ENCODE assay signal across 9 mouse cellular contexts in genomic region chr6:90476941-90477518, GRCm38 (mm10). TPM values are rescaled to one million over a fixed set of nuclear protein-coding genes. Genes with fewer than 3 reads are reported as not detected.
DNase-seq lines count a peak whose midpoint lies in the region; ATAC-seq and TF ChIP-seq lines count a peak whose summit lies in the region.
"Had no signal": no experiment of that assay in that cellular context is flagged by ENCODE, and none has a peak within 500 bp of the region (broad histone marks: within the 10 kb centered on the region; RNA-seq: fewer than 3 reads in every experiment).

No protein-coding gene starts in this region.

- H3K9me3 ChIP-seq in MEL (replicated peaks; ENCODE audit: insufficient read depth, low read length), result no peaks in the 10 kb centered on the region
- H3K9me3 ChIP-seq: neural tube, embryonic 13.5 days had no signal

- H3K79me2 ChIP-seq in MEL (ENCODE audit: control insufficient read depth, insufficient read depth, low read length, poor library complexity), result no peaks in the 10 kb centered on the region

- no peak for TF ChIP-seq RAD21 in MEL (IDR thresholded peaks at IDR 0.05; ENCODE audit: low read depth, low read length)

- no peak for TF ChIP-seq EP300 in MEL (IDR thresholded peaks at IDR 0.05; ENCODE audit: low read depth in 1 of 2, low read length in 2 of 2)

- no peaks in the 10 kb centered on the region for H3K36me3 ChIP-seq in MEL (ENCODE audit: control insufficient read depth in 1 of 2, insufficient read depth in 2 of 2, low read length in 2 of 2)
- H3K36me3 ChIP-seq: neural tube, embryonic 13.5 days had no signal

- no peak overlapping the region for H3K9ac ChIP-seq in MEL (ENCODE audit: control insufficient read depth, low read depth, low read length, poor library complexity, severe bottlenecking)
- H3K9ac ChIP-seq: neural tube, embryonic 13.5 days had no signal

- H3K27me3 ChIP-seq in MEL (ENCODE audit: control insufficient read depth in 1 of 2, insufficient read depth in 2 of 2, low read length in 2 of 2), result no peaks in the 10 kb centered on the region; a peak in 1 of 4 replicates
- H3K27me3 ChIP-seq: neural tube, embryonic 13.5 days had no signal

- H3K4me3 ChIP-seq in MEL (ENCODE audit: control insufficient read depth in 1 of 2, insufficient read depth in 1 of 2, low read depth in 2 of 2, low read length in 2 of 2), result no peak overlapping the region
- H3K4me3 ChIP-seq in cortical plate, adult 2 months (ENCODE audit: insufficient read depth, low read length), result no peak overlapping the region
- H3K4me3 ChIP-seq: neural tube, embryonic 13.5 days had no signal

- no peak for TF ChIP-seq POLR2A in MEL (IDR thresholded peaks at IDR 0.05; ENCODE audit: control insufficient read depth in 1 of 2, insufficient read depth in 1 of 2, low read depth in 1 of 2, low read length in 2 of 2, poor library complexity in 1 of 2)
- TF ChIP-seq POLR2A in cortical plate, adult 2 months (IDR thresholded peaks at IDR 0.05; ENCODE audit: extremely low read depth, insufficient read depth, low read length), result 0 out of 2 replicates have a peak, but pooled peaks have one; percentile 21

- H3K27ac ChIP-seq in MEL (ENCODE audit: control insufficient read depth, low read depth, low read length), result no peak overlapping the region
- no peak overlapping the region for H3K27ac ChIP-seq in cortical plate, adult 2 months (ENCODE audit: insufficient read depth, low read length)
- H3K27ac ChIP-seq: neural tube, embryonic 13.5 days had no signal

- DNase-seq in frontal cortex, postnatal 25 days (ENCODE audit: low spot score in 2 of 2), result no peak
- DNase-seq in MEL (ENCODE audit: low read depth, low spot score), result peak; percentile 7
- DNase-seq in heart, postnatal 4 days, result peak; percentile 63
- DNase-seq in lung, postnatal 14 days, result peak; percentile 58
- DNase-seq in layer of hippocampus, adult 9-10 months (ENCODE audit: low spot score), result no peak
- no peak for DNase-seq in thymus, adult 18-20 months

- H3K4me1 ChIP-seq in MEL (ENCODE audit: control insufficient read depth in 1 of 2, insufficient read depth in 2 of 2, low read length in 2 of 2), result no peaks in the 10 kb centered on the region
- no peaks in the 10 kb centered on the region for H3K4me1 ChIP-seq in cortical plate, adult 2 months (ENCODE audit: control insufficient read depth, insufficient read depth, low read length)

- peak; percentile 86 for ATAC-seq in frontal cortex, adult (ENCODE audit: low TSS enrichment)

- no peak for TF ChIP-seq CTCF in MEL (IDR thresholded peaks at IDR 0.05 in 2 of 3, conservative IDR thresholded peaks at IDR 0.05 in 1 of 3; ENCODE audit: control insufficient read depth in 1 of 3, insufficient read depth in 1 of 3, low read depth in 2 of 3, low read length in 3 of 3, poor library complexity in 1 of 3, severe bottlenecking in 1 of 3)
- no peak for TF ChIP-seq CTCF in cortical plate, adult 2 months (IDR thresholded peaks at IDR 0.05; ENCODE audit: extremely low read depth, insufficient read depth, low read length)

TF ChIP-seq in MEL, 35 proteins besides CTCF, POLR2A, EP300 and RAD21:
- no peak for TF ChIP-seq HCFC1 (IDR thresholded peaks at IDR 0.05; ENCODE audit: low read depth, low read length)
- TF ChIP-seq MYC (IDR thresholded peaks at IDR 0.05; ENCODE audit: low read depth, low read length), result no peak
- TF ChIP-seq SIN3A (IDR thresholded peaks at IDR 0.05; ENCODE audit: low read length), result no peak
- no peak for TF ChIP-seq ZKSCAN1 (IDR thresholded peaks at IDR 0.05; ENCODE audit: low read depth, low read length)
- no peak for TF ChIP-seq MEF2A (IDR thresholded peaks at IDR 0.05; ENCODE audit: extremely low read depth, insufficient replicate concordance, low read depth, low read length, poor library complexity, severe bottlenecking)
- TF ChIP-seq ELF1 (IDR thresholded peaks at IDR 0.05; ENCODE audit: low read depth, low read length), result no peak
- no peak for TF ChIP-seq USF2 (IDR thresholded peaks at IDR 0.05; ENCODE audit: borderline replicate concordance in 1 of 2, insufficient read depth in 1 of 2, low read depth in 1 of 2, low read length in 2 of 2)
- no peak for TF ChIP-seq MAX (IDR thresholded peaks at IDR 0.05; ENCODE audit: low read length)
- TF ChIP-seq POLR2AphosphoS2 (IDR thresholded peaks at IDR 0.05; ENCODE audit: low read length), result no peak
TF ChIP-seq in MEL: peak in this region for 0.

RNA-seq across cellular contexts. Expression of gene Aldh1l1, which starts 9.2 kb away (rescaled TPM):
- 0.04 TPM in 1 of 2 replicates, not detected in the other for total RNA-seq in MEL (2012; rRNA removed)
- polyA plus RNA-seq in MEL (2012; ENCODE audit: insufficient read depth in 1 of 2, insufficient read length in 2 of 2, low read depth in 1 of 2, low replicate concordance in 2 of 2, missing spikeins in 1 of 2), result under 1 TPM in 1 of 2 experiments, not detected in 1; 0.14 TPM
- 77.0 and 83.1 TPM in 2 replicates for polyA plus RNA-seq in cortical plate, adult 2 months (2012; rRNA removed)
- total RNA-seq in heart, postnatal 4 days (2021), result 1 to 10 TPM in 1 of 2 experiments, under 1 TPM in 1; 0.61 to 1.2 TPM

RNA-seq across cellular contexts. Expression of gene Klf15, which starts 14.7 kb away (rescaled TPM):
- total RNA-seq in MEL (2012; rRNA removed), result not detected in 2 replicates
- not detected for polyA plus RNA-seq in MEL (2012; ENCODE audit: insufficient read depth in 1 of 2, insufficient read length in 2 of 2, low read depth in 1 of 2, low replicate concordance in 2 of 2, missing spikeins in 1 of 2)
- 31.9 and 33.0 TPM in 2 replicates for polyA plus RNA-seq in cortical plate, adult 2 months (2012; rRNA removed)
- 10 to 100 TPM in 1 of 2 experiments, 1 to 10 TPM in 1; 9.7 to 11.6 TPM for total RNA-seq in heart, postnatal 4 days (2021)

RNA-seq across cellular contexts. Expression of gene Cfap100, which starts 48.4 kb away (rescaled TPM):
- not detected in 2 replicates for total RNA-seq in MEL (2012; rRNA removed)
- polyA plus RNA-seq in MEL (2012; ENCODE audit: insufficient read depth in 1 of 2, insufficient read length in 2 of 2, low read depth in 1 of 2, low replicate concordance in 2 of 2, missing spikeins in 1 of 2), result under 1 TPM in 1 of 2 experiments, not detected in 1; 0.19 TPM
- polyA plus RNA-seq in cortical plate, adult 2 months (2012; rRNA removed), result 8.9 and 9.5 TPM in 2 replicates
- not detected for total RNA-seq in heart, postnatal 4 days (2021)

Comparison
In these comparisons a context has a peak if more than half of its experiments do, and no peak if none do; other contexts are left out.
1. DNase-seq: peak in MEL (single experiment), heart, postnatal 4 days (single experiment) and lung, postnatal 14 days (single experiment); none in frontal cortex, postnatal 25 days (0 of 2), layer of hippocampus, adult 9-10 months (single experiment) and thymus, adult 18-20 months (0 of 2).
2. RNA of gene Klf15, which starts 14.7 kb away (total RNA-seq): 9.7 to 11.6 TPM in heart, postnatal 4 days; not detected in MEL; every median in the first group is over 10 times any median in the second.